ENCODE assay signal across 8 mouse cellular contexts in genomic region chr4:108780057-108780863, GRCm38 (mm10). TPM values are rescaled to one million over a fixed set of nuclear protein-coding genes. Genes with fewer than 3 reads are reported as not detected.
A peak's percentile ranks its signal among the peaks of the same experiment; 100 is the strongest.
DNase-seq lines count a peak whose midpoint lies in the region; ATAC-seq and TF ChIP-seq lines count a peak whose summit lies in the region.

Zfyve9 (minus strand) TSS chr4:108780798.

- no peaks in the 10 kb centered on the region for H3K9me3 ChIP-seq in embryonic facial prominence, embryonic 15.5 days (replicated peaks)
- H3K9me3 ChIP-seq in heart, embryonic 12.5 days (replicated peaks): no peaks in the 10 kb centered on the region
- no peaks in the 10 kb centered on the region for H3K9me3 ChIP-seq in kidney, embryonic 16.5 days (ENCODE audit: low read length)
- no peaks in the 10 kb centered on the region for H3K9me3 ChIP-seq in liver, embryonic 12.5 days (replicated peaks)

- H3K79me2 ChIP-seq in myocyte (ENCODE audit: control insufficient read depth, insufficient read depth): peaks cover 34% of the 10 kb centered on the region

- peak; percentile 49; the same call in 1 of the 2 replicates for TF ChIP-seq CTCF in bone marrow, adult 2 months (IDR thresholded peaks at IDR 0.05; ENCODE audit: control insufficient read depth, insufficient read depth, low read length)

- no peak for TF ChIP-seq POLR2A in bone marrow, adult 2 months (IDR thresholded peaks at IDR 0.05; ENCODE audit: borderline replicate concordance, control insufficient read depth, low read depth, low read length)
- TF ChIP-seq POLR2A in myocyte (IDR thresholded peaks at IDR 0.05; ENCODE audit: insufficient read length, low read depth): peak; percentile 78

- H3K27me3 ChIP-seq in embryonic facial prominence, embryonic 15.5 days: no peaks in the 10 kb centered on the region
- H3K27me3 ChIP-seq in heart, embryonic 12.5 days (replicated peaks): no peaks in the 10 kb centered on the region
- H3K27me3 ChIP-seq in kidney, embryonic 16.5 days (ENCODE audit: insufficient read depth, low read length): no peaks in the 10 kb centered on the region
- peaks cover 43% of the 10 kb centered on the region for H3K27me3 ChIP-seq in liver, embryonic 12.5 days (replicated peaks)
- no peaks in the 10 kb centered on the region for H3K27me3 ChIP-seq in myocyte (ENCODE audit: control insufficient read depth, insufficient read depth, insufficient read length)

- peak within 1 kb of the TSS; percentile 82 for H3ac ChIP-seq in myocyte (ENCODE audit: control insufficient read depth, insufficient read length)

- DNase-seq in B cell, adult 2 months: peak; percentile 77 to 82
- peak; percentile 64 to 87 for DNase-seq in spleen, postnatal 4 days (ENCODE audit: low spot score in 2 of 2)

- peak within 1 kb of the TSS; percentile 97 for H3K9ac ChIP-seq in embryonic facial prominence, embryonic 15.5 days
- peak within 1 kb of the TSS; percentile 97 for H3K9ac ChIP-seq in heart, embryonic 12.5 days
- H3K9ac ChIP-seq in kidney, embryonic 16.5 days (replicated peaks; ENCODE audit: low read length): peak within 1 kb of the TSS; percentile 99
- H3K9ac ChIP-seq in liver, embryonic 12.5 days: peak within 1 kb of the TSS; percentile 75

- peak within 1 kb of the TSS; percentile 72 for H3K4me2 ChIP-seq in embryonic facial prominence, embryonic 15.5 days (replicated peaks)
- peak within 1 kb of the TSS; percentile 74 for H3K4me2 ChIP-seq in heart, embryonic 12.5 days
- H3K4me2 ChIP-seq in kidney, embryonic 16.5 days (replicated peaks; ENCODE audit: low read depth, low read length): peak within 1 kb of the TSS; percentile 75
- peak within 1 kb of the TSS; percentile 96 for H3K4me2 ChIP-seq in liver, embryonic 12.5 days
- peak within 1 kb of the TSS; percentile 72 for H3K4me2 ChIP-seq in myocyte (ENCODE audit: low read depth)

- ATAC-seq in embryonic facial prominence, embryonic 15.5 days (ENCODE audit: insufficient number of reproducible peaks, low FRiP score, low TSS enrichment, low read depth): peak; percentile 92
- peak; percentile 90 for ATAC-seq in heart, embryonic 12.5 days (ENCODE audit: insufficient number of reproducible peaks, low FRiP score)
- ATAC-seq in kidney, embryonic 16.5 days (ENCODE audit: low FRiP score, low TSS enrichment): peak; percentile 95
- ATAC-seq in liver, embryonic 12.5 days: peak; percentile 77

- peak within 1 kb of the TSS; percentile 37 for H3K4me3 ChIP-seq in bone marrow, adult 2 months (replicated peaks; ENCODE audit: control insufficient read depth, low read depth, low read length)
- H3K4me3 ChIP-seq in embryonic facial prominence, embryonic 15.5 days (replicated peaks): peak within 1 kb of the TSS; percentile 91
- peak within 1 kb of the TSS; percentile 93 for H3K4me3 ChIP-seq in heart, embryonic 12.5 days
- H3K4me3 ChIP-seq in kidney, embryonic 16.5 days (ENCODE audit: low read length): peak within 1 kb of the TSS; percentile 76
- peak within 1 kb of the TSS; percentile 71 for H3K4me3 ChIP-seq in liver, embryonic 12.5 days
- peak within 1 kb of the TSS; percentile 60 for H3K4me3 ChIP-seq in myocyte

- H3K27ac ChIP-seq in bone marrow, adult 2 months (ENCODE audit: control insufficient read depth, insufficient read depth, low read depth, low read length, poor library complexity): peak within 1 kb of the TSS; percentile 73; the same call in 1 of the 2 replicates
- peak within 1 kb of the TSS; percentile 97 for H3K27ac ChIP-seq in embryonic facial prominence, embryonic 15.5 days (replicated peaks)
- H3K27ac ChIP-seq in heart, embryonic 12.5 days (ENCODE audit: poor library complexity, severe bottlenecking): peak within 1 kb of the TSS; percentile 92
- peak within 1 kb of the TSS; percentile 95 for H3K27ac ChIP-seq in kidney, embryonic 16.5 days (ENCODE audit: low read length)
- peak within 1 kb of the TSS; percentile 76 for H3K27ac ChIP-seq in liver, embryonic 12.5 days

- under 1% methylated on average over 105 of the region's 111 CpGs for WGBS in bone marrow, adult 2 months
- WGBS in embryonic facial prominence, embryonic 15.5 days: under 1% methylated on average over 102 of the region's 111 CpGs
- under 1% methylated on average over 107 of the region's 111 CpGs for WGBS in heart, embryonic 12.5 days
- under 1% methylated on average over 98 of the region's 111 CpGs for WGBS in kidney, embryonic 16.5 days
- under 1% methylated on average over 101 of the region's 111 CpGs for WGBS in liver, embryonic 12.5 days (ENCODE audit: insufficient replicate concordance)

- H3K4me1 ChIP-seq in bone marrow, adult 2 months (ENCODE audit: control insufficient read depth, insufficient read depth, low read length): no peaks in the 10 kb centered on the region
- H3K4me1 ChIP-seq in embryonic facial prominence, embryonic 15.5 days: no peaks in the 10 kb centered on the region
- peaks cover 7% of the 10 kb centered on the region; the same call in 1 of the 2 replicates for H3K4me1 ChIP-seq in heart, embryonic 12.5 days (replicated peaks)
- peaks cover 8% of the 10 kb centered on the region; the same call in 1 of the 2 replicates for H3K4me1 ChIP-seq in kidney, embryonic 16.5 days (ENCODE audit: insufficient read depth, low read length)
- H3K4me1 ChIP-seq in liver, embryonic 12.5 days: peaks cover 11% of the 10 kb centered on the region

- H3K36me3 ChIP-seq in embryonic facial prominence, embryonic 15.5 days: no peaks in the 10 kb centered on the region
- no peaks in the 10 kb centered on the region for H3K36me3 ChIP-seq in heart, embryonic 12.5 days
- no peaks in the 10 kb centered on the region for H3K36me3 ChIP-seq in kidney, embryonic 16.5 days (ENCODE audit: insufficient read depth, low read length)
- H3K36me3 ChIP-seq in liver, embryonic 12.5 days: no peaks in the 10 kb centered on the region
- H3K36me3 ChIP-seq in myocyte (ENCODE audit: control insufficient read depth, insufficient read depth): no peaks in the 10 kb centered on the region

TF ChIP-seq in myocyte, 11 proteins besides CTCF, POLR2A, EP300 and RAD21:
- TF ChIP-seq MYOG (IDR thresholded peaks at IDR 0.05; ENCODE audit: control insufficient read depth in 1 of 3, insufficient read depth in 1 of 3, insufficient read length in 2 of 3, low read depth in 2 of 3) (no peak), POLR2AphosphoS2 (IDR thresholded peaks at IDR 0.05; ENCODE audit: insufficient read length, low read depth) (peak; percentile 49), TCF3 (IDR thresholded peaks at IDR 0.05; ENCODE audit: insufficient read length, low read depth) (peak; percentile 27), MYOD1 (IDR thresholded peaks at IDR 0.05; ENCODE audit: control insufficient read depth in 1 of 3, insufficient read length in 2 of 3, low read depth in 2 of 3) (no peak)

RNA-seq across cellular contexts. Expression of gene Zfyve9, which starts in this region (rescaled TPM):
- polyA plus RNA-seq in bone marrow, adult 2 months (2011; ENCODE audit: insufficient read depth, insufficient read length, low replicate concordance, missing spikeins): 0.25 and 0.92 TPM in 2 replicates
- polyA plus RNA-seq in embryonic facial prominence, embryonic 15.5 days (2015; fragmentation: Nextera tagmentation; extraction: Ambion mirVana): 4.8 and 5.0 TPM in 2 replicates
- 3.6 TPM in 2 replicates for polyA plus RNA-seq in heart, embryonic 12.5 days (2016; fragmentation: Nextera tagmentation; extraction: Ambion mirVana)
- polyA plus RNA-seq in kidney, embryonic 16.5 days (2015; fragmentation: Nextera tagmentation; extraction: Ambion mirVana): 2.8 and 3.4 TPM in 2 replicates
- polyA plus RNA-seq in liver, embryonic 12.5 days (2016; fragmentation: Nextera tagmentation; extraction: Ambion mirVana): 0.89 and 0.91 TPM in 2 replicates
- polyA plus RNA-seq in myocyte (2012; fragmentation: generic; extraction: Trizol): 8.2 TPM

Comparison
In these comparisons a context has a peak if more than half of its experiments do, and no peak if none do; other contexts are left out.
1. Peak in every context shown above with its lines: DNase-seq, ATAC-seq, H3K4me3 ChIP-seq and H3K27ac ChIP-seq.
2. Peak in ATAC-seq, H3K4me3 ChIP-seq, H3K27ac ChIP-seq, H3K9ac ChIP-seq and H3K4me2 ChIP-seq in liver, embryonic 12.5 days; RNA of the gene not detected or under 1 TPM.
3. H3K4me3 ChIP-seq: peak in every context shown above with its lines; median percentile 93 in heart, embryonic 12.5 days; 91 in embryonic facial prominence, embryonic 15.5 days; 76 in kidney, embryonic 16.5 days; 71 in liver, embryonic 12.5 days; 60 in myocyte; 37 in bone marrow, adult 2 months.